Mouse (Mus musculus): ENCODE measurements around the gene Pgpep1.

Pgpep1 gene

DNA sequence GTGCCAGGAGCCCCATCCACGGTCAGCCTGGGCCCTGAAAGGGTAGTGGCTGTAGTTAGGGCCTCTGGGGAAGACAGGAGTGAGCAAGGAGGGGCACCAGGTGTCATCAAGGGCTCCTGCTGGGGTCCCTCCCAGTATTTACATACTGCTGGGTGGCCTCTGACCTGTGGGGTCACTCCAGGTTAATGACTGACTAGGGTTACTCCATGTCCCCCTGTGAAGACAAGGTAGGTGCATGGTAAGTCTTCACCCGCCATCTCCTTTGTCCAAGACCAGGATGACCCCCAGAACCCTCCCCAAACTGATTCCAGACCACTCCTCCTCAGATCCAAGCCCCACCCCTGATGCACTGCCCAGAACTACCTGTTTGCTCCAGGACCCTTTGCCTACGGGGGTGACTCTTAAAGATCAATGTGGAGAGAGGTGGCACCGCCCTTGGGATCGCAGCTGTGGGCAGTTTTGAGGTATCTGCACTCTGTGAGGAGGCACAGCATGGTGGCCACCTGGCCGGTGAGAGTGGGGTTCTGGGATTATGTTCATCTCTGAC, 27.8 kb downstream of the Pgpep1 start, which contains the start of gene Gdf15:
TSS of gene Gdf15 (minus strand) at position 111 of the 547 bp plus-strand sequence.
- DNase-seq (ENCODE audit: low spot score in 2 of 2), result no peak

- DNase-seq (ENCODE audit: low spot score in 2 of 2), result no peak
Measured at GRCm38 (mm10) chr8:70631436-70631835, 28.8 kb downstream of the Pgpep1 start.

GRCm38 (mm10) chr8:70630532-70631381, 29.4 kb downstream of the Pgpep1 start:
- DNase-seq (ENCODE audit: low spot score in 2 of 2), result peak in 1 of 2 experiments; percentile 46

DNA sequence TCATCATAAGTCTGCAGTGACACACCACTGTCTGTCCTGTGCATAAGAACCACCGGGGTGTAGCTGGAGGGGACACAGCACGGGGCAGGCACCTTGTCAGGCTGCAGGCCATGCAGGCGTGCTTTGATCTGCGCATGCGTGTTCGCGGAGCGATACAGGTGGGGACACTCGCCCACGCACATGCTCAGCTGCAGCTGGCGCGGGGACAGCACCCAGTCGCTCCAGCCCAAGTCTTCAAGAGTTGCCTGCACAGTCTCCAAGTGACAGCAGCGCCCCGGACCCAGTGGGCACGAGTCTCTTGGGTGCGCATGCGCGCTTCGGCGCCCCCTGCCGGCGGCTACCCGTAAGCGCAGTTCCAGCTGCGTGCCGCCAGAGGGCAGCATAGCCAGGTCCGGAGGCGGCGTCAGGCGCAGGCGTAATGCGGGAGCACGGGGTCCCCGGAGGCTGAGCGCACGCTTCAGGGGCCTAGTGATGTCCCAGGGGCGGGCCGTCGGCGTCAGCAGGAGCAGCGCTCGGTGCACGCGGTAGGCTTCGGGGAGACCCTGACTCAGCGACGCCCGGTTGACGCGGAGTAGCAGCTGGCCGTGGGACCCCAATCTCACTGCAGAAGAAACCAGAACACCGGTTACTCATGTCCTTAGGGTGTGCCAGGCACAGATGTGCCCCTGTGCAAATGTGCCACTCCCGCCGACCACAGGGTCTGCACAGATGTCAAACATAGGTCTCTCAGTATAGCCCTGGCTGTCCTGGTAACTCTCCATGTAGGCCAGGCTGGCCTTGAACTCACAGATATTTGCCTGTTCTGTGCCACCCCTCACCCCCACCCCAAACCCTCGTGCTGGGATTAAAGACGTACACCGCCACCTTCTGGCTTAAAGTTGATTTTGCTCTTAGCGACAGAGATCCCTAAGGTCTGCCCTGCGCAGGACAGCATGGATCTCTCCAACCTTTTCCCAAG, 30.3 kb downstream of the Pgpep1 start:
- DNase-seq (ENCODE audit: low spot score in 2 of 2), result peak; percentile 89 to 90

DNA sequence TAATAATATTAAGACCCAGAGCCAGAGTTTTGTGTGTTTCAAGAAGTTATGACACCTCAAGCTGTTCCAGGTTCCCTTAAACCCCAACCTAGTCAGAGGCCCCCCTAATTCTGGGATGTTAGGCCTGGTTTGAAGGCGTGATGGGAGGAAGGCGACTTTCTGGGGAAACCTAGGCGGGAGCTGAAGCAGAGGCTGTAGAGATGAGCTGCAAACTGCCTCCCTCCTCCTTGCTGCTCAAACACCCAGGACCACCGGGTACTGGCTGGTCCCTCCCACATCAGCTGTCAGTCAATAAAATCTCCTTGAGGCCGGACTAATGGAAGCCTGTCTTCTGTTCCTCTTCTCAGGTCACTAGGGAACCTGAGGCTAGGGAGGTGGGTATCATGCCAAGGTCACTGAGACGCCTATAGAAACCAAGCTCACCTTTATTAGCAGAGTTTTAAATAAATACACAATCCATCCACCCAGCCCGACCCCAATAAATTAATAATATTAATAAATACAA, 31.1 kb downstream of the Pgpep1 start:
- no peak for DNase-seq (ENCODE audit: low spot score in 2 of 2)

- DNase-seq (ENCODE audit: low spot score in 2 of 2), result no peak
Measured at GRCm38 (mm10) chr8:70627041-70627440, 33.1 kb downstream of the Pgpep1 start.

DNA sequence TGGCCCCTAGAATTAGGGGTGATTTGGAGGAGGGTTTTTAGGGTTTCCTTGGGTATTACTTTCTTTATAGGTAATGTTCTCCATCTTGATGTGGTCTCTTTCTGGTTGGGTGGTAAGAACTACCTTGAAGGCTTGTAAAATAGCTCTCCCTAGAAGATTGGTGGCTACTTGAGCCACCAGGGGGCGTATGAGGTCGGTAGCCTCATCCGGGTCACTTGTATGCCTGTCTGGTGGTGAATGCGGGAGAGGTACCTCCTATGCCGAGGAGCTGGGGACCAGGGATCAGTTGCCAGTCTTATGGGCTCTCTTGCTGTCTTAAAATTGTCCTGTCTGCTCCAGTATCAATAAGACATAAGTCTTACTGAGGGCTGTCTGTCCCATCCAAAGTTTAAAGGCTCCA, 35.1 kb downstream of the Pgpep1 start:
- DNase-seq (ENCODE audit: low spot score in 2 of 2), result no peak

- no peak for DNase-seq (ENCODE audit: low spot score in 2 of 2)
Measured at GRCm38 (mm10) chr8:70622220-70622619, 38.0 kb downstream of the Pgpep1 start.

DNA sequence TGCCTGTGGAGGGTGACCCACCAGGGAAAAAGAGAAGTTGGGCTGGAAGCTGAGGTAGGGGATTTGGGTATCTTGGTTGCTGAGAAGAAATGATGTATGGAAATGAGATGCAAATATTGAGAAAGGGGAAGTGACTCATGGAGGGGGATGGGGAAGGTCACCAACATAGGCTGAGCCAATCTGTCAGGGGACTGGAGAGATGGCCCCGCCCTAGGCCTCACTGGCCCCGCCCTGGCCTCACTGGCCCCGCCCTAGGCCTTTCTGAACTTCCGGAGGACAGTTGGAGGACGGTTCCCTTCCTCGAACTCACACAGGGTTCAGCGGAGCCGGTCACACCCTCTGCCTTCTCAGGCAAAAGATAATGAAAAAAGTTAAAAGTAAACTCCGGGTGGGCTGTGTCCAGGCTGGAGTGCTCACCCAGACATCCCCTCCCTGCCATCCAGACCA, 41.3 kb downstream of the Pgpep1 start:
- DNase-seq (ENCODE audit: low spot score in 2 of 2), result peak in 1 of 2 experiments; percentile 56

GRCm38 (mm10) chr8:70617985-70618384, 42.2 kb downstream of the Pgpep1 start:
- DNase-seq (ENCODE audit: low spot score in 2 of 2), result no peak

DNA sequence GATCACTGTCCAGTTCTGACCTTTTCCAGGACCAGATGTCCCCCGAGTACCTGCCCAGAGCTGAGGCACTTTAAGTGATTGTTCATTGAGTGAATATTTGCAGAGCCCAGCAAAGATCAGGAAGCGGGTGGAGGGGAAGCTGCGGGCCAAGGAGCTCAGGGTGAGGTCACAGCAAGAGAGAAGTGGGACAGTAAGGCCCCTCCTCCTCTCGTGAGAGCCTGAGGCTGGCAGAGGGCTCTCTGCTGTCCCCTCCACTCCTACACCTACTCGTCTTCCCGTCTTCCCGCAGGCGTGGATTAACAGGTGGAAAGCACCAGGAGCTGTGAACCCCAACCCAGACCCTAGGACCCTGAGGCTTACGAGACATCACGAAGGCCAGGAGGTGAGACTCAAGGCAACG, 43.5 kb downstream of the Pgpep1 start:
- peak in 1 of 2 experiments; percentile 34 for DNase-seq (ENCODE audit: low spot score in 2 of 2)

GRCm38 (mm10) chr8:70615894-70616293, 44.3 kb downstream of the Pgpep1 start, which contains the start of gene Lrrc25:
TSS of gene Lrrc25 (plus strand) at chr8:70616155.
- peak in 1 of 2 experiments; percentile 37 for DNase-seq (ENCODE audit: low spot score in 2 of 2)

- no peak for DNase-seq (ENCODE audit: low spot score in 2 of 2)
Measured at GRCm38 (mm10) chr8:70615281-70615680, 44.9 kb downstream of the Pgpep1 start.

- peak in 1 of 2 experiments; percentile 28 for DNase-seq (ENCODE audit: low spot score in 2 of 2)
Measured at GRCm38 (mm10) chr8:70614469-70614868, 45.7 kb downstream of the Pgpep1 start.

- DNase-seq (ENCODE audit: low spot score in 2 of 2), result peak in 1 of 2 experiments; percentile 25
Measured at GRCm38 (mm10) chr8:70613763-70614162, 46.4 kb downstream of the Pgpep1 start.

- peak; percentile 87 to 88 for DNase-seq (ENCODE audit: low spot score in 2 of 2)
Measured at GRCm38 (mm10) chr8:70611849-70612248, 48.3 kb downstream of the Pgpep1 start.

GRCm38 (mm10) chr8:70610796-70611771, 49.1 kb downstream of the Pgpep1 start:
- DNase-seq (ENCODE audit: low spot score in 2 of 2), result peak in 1 of 2 experiments; percentile 79

DNA sequence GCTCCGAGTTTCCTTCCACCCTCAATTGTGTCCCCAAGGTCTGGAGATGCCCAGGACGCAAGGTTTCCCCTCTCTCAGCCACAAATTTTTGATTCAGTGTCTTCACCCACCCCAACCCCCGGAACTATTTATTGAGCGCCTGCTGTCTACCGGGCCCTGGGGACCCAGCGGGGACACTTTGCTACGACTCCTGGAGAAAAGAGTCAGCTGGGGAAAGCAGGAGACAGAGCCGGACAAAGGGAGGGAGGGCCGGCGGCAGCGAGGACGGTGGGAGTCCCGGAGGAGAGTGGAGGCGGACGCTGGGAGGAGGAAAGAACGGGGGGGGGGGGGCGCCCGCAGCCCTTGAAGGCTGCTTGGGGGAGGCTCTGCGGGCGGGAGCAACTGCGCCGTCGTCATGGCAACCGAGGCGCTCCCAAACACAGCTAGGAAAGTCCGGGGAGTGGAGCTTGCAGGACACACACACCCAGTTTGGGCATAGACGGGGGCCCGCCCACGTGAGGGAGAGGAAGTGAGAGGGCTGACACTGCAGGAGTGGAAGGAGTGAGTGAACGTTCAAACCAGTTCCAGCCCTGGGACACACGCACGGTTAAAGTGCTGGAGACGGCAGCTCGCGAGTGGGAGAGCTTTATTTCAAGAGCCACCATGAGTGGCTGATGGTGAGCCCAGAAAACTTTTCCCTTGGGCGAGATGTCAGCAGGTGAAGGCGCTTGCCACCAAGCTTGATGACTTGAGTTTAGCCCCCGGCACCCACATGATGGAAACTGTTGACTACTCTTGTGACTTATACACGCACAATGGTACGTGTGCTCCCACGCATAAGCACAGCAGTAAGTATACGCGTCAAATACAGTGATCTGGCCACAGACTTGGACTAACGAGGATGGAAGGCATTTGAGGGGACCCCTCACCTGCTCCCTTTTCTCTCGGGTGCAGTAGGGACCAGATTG, 50.1 kb downstream of the Pgpep1 start:
- DNase-seq (ENCODE audit: low spot score in 2 of 2), result peak; percentile 93 to 95

GRCm38 (mm10) chr8:70609368-70609848, 50.8 kb downstream of the Pgpep1 start:
- DNase-seq (ENCODE audit: low spot score in 2 of 2), result peak; percentile 86 to 90

Data from right cerebral cortex, postnatal 10 days (tissue).